In genomic region chr2:33274719-33275490, GRCm38 (mm10) we compare ENCODE assay signal across 18 mouse cellular contexts. TPM values are rescaled to one million over a fixed set of nuclear protein-coding genes. Genes with fewer than 3 reads are reported as not detected.
DNase-seq lines count a peak whose midpoint lies in the region; ATAC-seq and TF ChIP-seq lines count a peak whose summit lies in the region.
"Had no signal": no experiment of that assay in that cellular context is flagged by ENCODE, and none has a peak within 500 bp of the region (broad histone marks: within the 10 kb centered on the region; RNA-seq: fewer than 3 reads in every experiment).

No protein-coding gene starts in this region.

- TF ChIP-seq CTCF in stomach, postnatal 0 days (IDR thresholded peaks at IDR 0.05; ENCODE audit: low read depth) = no peak

- 88% methylated on average over 12 of the region's 12 CpGs for WGBS in stomach, embryonic 15.5 days
- WGBS in stomach, postnatal 0 days = 75% methylated on average over 12 of the region's 12 CpGs

- no peaks in the 10 kb centered on the region for H3K36me3 ChIP-seq in stomach, embryonic 15.5 days
- H3K36me3 ChIP-seq in stomach, postnatal 0 days (ENCODE audit: control insufficient read depth, insufficient read depth, low read length) = no peaks in the 10 kb centered on the region
- H3K36me3 ChIP-seq: forebrain, embryonic 15.5 days had no signal

- no peak overlapping the region for H3K4me3 ChIP-seq in stomach, embryonic 15.5 days (replicated peaks)
- no peak overlapping the region for H3K4me3 ChIP-seq in stomach, postnatal 0 days (ENCODE audit: low read depth, low read length)
- H3K4me3 ChIP-seq: forebrain, embryonic 15.5 days; hindbrain, embryonic 15.5 days; midbrain, embryonic 13.5 days; myocyte had no signal

- no peaks in the 10 kb centered on the region; the same call in 1 of the 2 replicates for H3K4me1 ChIP-seq in stomach, embryonic 15.5 days
- H3K4me1 ChIP-seq in stomach, postnatal 0 days (replicated peaks; ENCODE audit: control insufficient read depth, insufficient read depth) = no peaks in the 10 kb centered on the region; the same call in 1 of the 2 replicates

- H3K27ac ChIP-seq in stomach, embryonic 15.5 days = no peak overlapping the region
- no peak overlapping the region for H3K27ac ChIP-seq in stomach, postnatal 0 days (replicated peaks)
- H3K27ac ChIP-seq: forebrain, embryonic 15.5 days; hindbrain, embryonic 15.5 days; macrophage; midbrain, embryonic 13.5 days had no signal

- ATAC-seq in stomach, embryonic 15.5 days (ENCODE audit: insufficient read depth, low FRiP score, low read depth) = peak; percentile 50; the same call in 1 of the 2 replicates
- ATAC-seq in stomach, postnatal 0 days (ENCODE audit: low FRiP score, low TSS enrichment) = no peak
- ATAC-seq: forebrain, embryonic 15.5 days; midbrain, embryonic 13.5 days had no signal

- TF ChIP-seq EP300 in stomach, postnatal 0 days (optimal IDR thresholded peaks at IDR 0.05) = no peak

- peak; percentile 40 for DNase-seq in adrenal gland, postnatal 10 days
- DNase-seq in adrenal gland, adult 18-20 months (ENCODE audit: low spot score in 2 of 2) = no peak
- peak; percentile 65 for DNase-seq in gastrocnemius, adult 18-20 months (ENCODE audit: low spot score)
- DNase-seq in gastrocnemius, postnatal 4 days (ENCODE audit: low spot score in 2 of 2) = no peak
- DNase-seq in stomach, postnatal 0 days (ENCODE audit: low spot score) = no peak
- DNase-seq in lung, postnatal 14 days = no peak
- no peak for DNase-seq in spleen, postnatal 10 days (ENCODE audit: low spot score in 2 of 2)
- DNase-seq: kidney, adult 2 months; kidney, postnatal 25 days; lung, adult 2 months; retina, postnatal 1 day; thymus, postnatal 14 days had no signal

- no peaks in the 10 kb centered on the region for H3K27me3 ChIP-seq in stomach, embryonic 15.5 days (replicated peaks)
- H3K27me3 ChIP-seq in stomach, postnatal 0 days (ENCODE audit: control insufficient read depth, insufficient read depth, low read length) = no peaks in the 10 kb centered on the region
- H3K27me3 ChIP-seq: forebrain, embryonic 15.5 days; hindbrain, embryonic 15.5 days; midbrain, embryonic 13.5 days had no signal

- no peak overlapping the region for H3K9ac ChIP-seq in stomach, embryonic 15.5 days
- H3K9ac ChIP-seq in stomach, postnatal 0 days (ENCODE audit: low read length) = no peak overlapping the region
- H3K9ac ChIP-seq: forebrain, embryonic 15.5 days; hindbrain, embryonic 15.5 days; midbrain, embryonic 13.5 days had no signal

- no peaks in the 10 kb centered on the region for H3K9me3 ChIP-seq in stomach, embryonic 15.5 days
- H3K9me3 ChIP-seq in stomach, postnatal 0 days (ENCODE audit: control insufficient read depth, low read length) = no peaks in the 10 kb centered on the region
- H3K9me3 ChIP-seq: forebrain, embryonic 15.5 days; hindbrain, embryonic 15.5 days; midbrain, embryonic 13.5 days had no signal

- no peak overlapping the region for H3K4me2 ChIP-seq in stomach, embryonic 15.5 days
- H3K4me2 ChIP-seq in stomach, postnatal 0 days (replicated peaks; ENCODE audit: low read depth) = no peak overlapping the region
- H3K4me2 ChIP-seq: forebrain, embryonic 15.5 days; hindbrain, embryonic 15.5 days; midbrain, embryonic 13.5 days had no signal

RNA-seq across cellular contexts. Expression of gene Angptl2, which starts 59.0 kb away (rescaled TPM):
- 10 to 100 TPM; 51.9 to 66.1 TPM for total RNA-seq in adrenal gland, postnatal 10 days (2021)
- total RNA-seq in adrenal gland, adult 18-20 months (2021) = 10 to 100 TPM; 19.6 to 29.9 TPM
- total RNA-seq in gastrocnemius, adult 18-20 months (2021) = 10 to 100 TPM; 29.6 to 48.6 TPM
- 100 to 1,000 TPM; 356 to 404 TPM for total RNA-seq in gastrocnemius, postnatal 4 days (2021)
- 44.8 and 45.2 TPM in 2 replicates for polyA plus RNA-seq in stomach, embryonic 15.5 days (2015; fragmentation: Nextera tagmentation; extraction: Ambion mirVana)
- polyA plus RNA-seq in stomach, postnatal 0 days (2015; fragmentation: Nextera tagmentation; extraction: Ambion mirVana) = 35.3 and 37.3 TPM in 2 replicates

Comparison
In these comparisons a context has a peak if more than half of its experiments do, and no peak if none do; other contexts are left out.
1. DNase-seq: peak in adrenal gland, postnatal 10 days (single experiment) and gastrocnemius, adult 18-20 months (single experiment); none in adrenal gland, adult 18-20 months (0 of 2), gastrocnemius, postnatal 4 days (0 of 2), stomach, postnatal 0 days (single experiment), lung, postnatal 14 days (single experiment) and spleen, postnatal 10 days (0 of 2).
2. RNA of gene Angptl2, which starts 59.0 kb away (total RNA-seq): 356 to 404 TPM in gastrocnemius, postnatal 4 days; 51.9 to 66.1 TPM in adrenal gland, postnatal 10 days, 29.6 to 48.6 TPM in gastrocnemius, adult 18-20 months and 19.6 to 29.9 TPM in adrenal gland, adult 18-20 months; every median in the first group is over 4 times any median in the second.